Mouse (Mus musculus) midbrain, embryonic 10.5 days (tissue): Measurements from ENCODE around the gene Prkaca. TPM values are rescaled to one million over a fixed set of nuclear protein-coding genes. Genes with fewer than 3 reads are reported as not detected.

Experiments
- DNase-seq: peaks from one replicate; pipeline ENCODE4 v3.0.0-alpha.2; 2017; ENCODE audit warnings: low spot score
- H3K27ac ChIP-seq: fragments of 300-500 bp; sonication (generic); replicated peaks from 2 replicates; pipeline ENCODE4 v1.5.1; 2016; ENCODE audit warnings: mild to moderate bottlenecking
- H3K27me3 ChIP-seq: fragments of 300-500 bp; sonication (generic); 2 replicates; pipeline ENCODE4 v1.6.1; 2016; ENCODE audit warnings: low read depth, mild to moderate bottlenecking; ENCODE audit not compliant: poor library complexity, severe bottlenecking
- H3K36me3 ChIP-seq: fragments of 300-500 bp; sonication (generic); 2 replicates; pipeline ENCODE4 v1.6.1; 2016; ENCODE audit warnings: mild to moderate bottlenecking, moderate library complexity
- H3K4me1 ChIP-seq: fragments of 300-500 bp; sonication (generic); 2 replicates; pipeline ENCODE4 v1.6.1; 2016
- H3K4me3 ChIP-seq: fragments of 300-500 bp; sonication (generic); 2 replicates; pipeline ENCODE4 v1.5.1; 2016; ENCODE audit warnings: mild to moderate bottlenecking, moderate library complexity
- H3K9me3 ChIP-seq: fragments of 300-500 bp; sonication (generic); replicated peaks from 2 replicates; pipeline ENCODE4 v1.6.1; 2016; ENCODE audit warnings: mild to moderate bottlenecking
- WGBS: fragments of 180-500 bp; shearing (Covaris S2); methylation state at CpG from one replicate; pipeline ENCODE4 v1.1.7; 2016; 5-methylcytosine and 5-hydroxymethylcytosine counted together
- polyA plus RNA-seq: library from polyadenylated mRNA; unstranded; fragments of >200 nt; fragmentation: Nextera tagmentation; extraction: Ambion mirVana; gene quantifications from 2 replicates; pipeline ENCODE4 v1.2.1, GENCODE M21; 2016

Prkaca gene
- 169 and 178 TPM in 2 replicates for polyA plus RNA-seq

DNA sequence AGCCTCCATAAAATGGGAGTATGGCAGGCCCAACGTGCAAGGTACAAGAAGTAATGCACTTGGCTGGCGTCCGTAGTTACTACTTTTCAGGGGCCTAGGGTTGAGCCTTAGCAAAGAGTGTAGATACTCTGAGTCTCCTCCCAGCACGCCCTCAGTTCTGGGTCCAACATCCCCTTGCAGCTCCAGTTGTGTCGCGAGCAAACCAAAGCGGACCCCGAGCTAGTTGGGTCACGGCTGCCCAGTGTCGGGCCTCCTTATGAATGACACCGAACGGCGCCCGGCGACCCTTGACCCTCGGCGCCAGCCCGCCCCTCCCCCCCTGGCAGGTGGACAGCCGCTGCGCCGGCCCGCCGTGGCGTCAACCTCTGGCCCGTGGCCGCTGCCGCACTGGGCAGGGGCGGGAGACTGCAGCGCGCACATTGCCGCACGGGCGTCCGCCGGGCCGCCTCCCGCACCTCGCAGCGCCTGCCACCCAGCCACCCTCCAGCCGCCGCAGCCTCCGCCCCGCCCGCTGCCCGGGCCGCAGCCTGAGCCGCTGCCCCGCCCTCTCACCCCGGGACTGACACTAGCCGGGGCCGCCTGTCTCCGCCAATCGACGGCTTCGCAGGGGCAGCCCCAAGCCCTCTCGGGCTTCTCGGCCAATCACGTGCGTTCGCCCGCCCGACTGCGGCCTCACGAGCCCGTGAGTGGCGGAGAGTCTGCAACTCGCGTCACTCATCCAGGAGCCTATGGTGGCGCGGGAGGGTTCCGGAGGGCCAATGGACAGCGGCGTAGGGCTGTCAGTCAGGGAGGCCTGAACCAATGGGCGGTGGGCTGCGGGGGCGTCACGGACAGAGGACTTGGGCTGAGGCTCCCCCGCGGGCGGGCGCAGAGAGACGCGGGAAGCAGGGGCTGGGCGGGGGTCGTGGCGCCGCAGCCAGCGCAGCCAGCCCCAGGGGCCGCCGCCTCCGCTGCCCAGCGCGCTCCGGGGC lies at the start of gene Prkaca:
Prkaca (plus strand) TSS at position 844 of the 971 bp plus-strand sequence.
- Histone ChIP-seq H3K4me1 (peaks cover 39% of the 10 kb centered on the region), H3K36me3 (peaks cover 31% of the 10 kb centered on the region), H3K4me3 (peak within 1 kb of the TSS; percentile 89), H3K9me3 (no peaks in the 10 kb centered on the region), H3K27me3 (no peaks in the 10 kb centered on the region), H3K27ac (peak within 1 kb of the TSS; percentile 92)
- WGBS: under 1% methylated on average over 79 of the region's 94 CpGs
- peak; percentile 99 for DNase-seq

DNA sequence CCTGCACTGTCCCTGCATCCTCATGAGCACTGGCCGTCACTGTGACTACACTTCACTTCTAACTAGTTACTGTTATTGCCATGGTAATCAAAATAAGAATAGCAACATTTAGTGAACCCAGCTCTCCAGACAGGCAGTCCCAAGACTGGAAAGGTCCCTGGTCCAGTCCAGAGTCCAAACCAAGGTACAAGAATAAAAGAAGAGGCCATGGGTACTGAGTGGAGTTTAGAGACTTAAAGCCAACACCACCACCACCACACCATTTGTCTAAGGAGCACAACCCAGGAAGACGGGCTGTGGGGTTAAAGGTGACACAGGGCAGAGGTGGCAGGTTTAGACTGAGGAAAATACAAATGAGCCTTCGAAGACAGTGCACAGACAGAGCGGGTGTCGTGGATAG lies 48.2 kb upstream of the Prkaca start:
- Histone ChIP-seq H3K27ac (no peak overlapping the region), H3K4me1 (no peaks in the 10 kb centered on the region), H3K36me3 (peaks cover 87% of the 10 kb centered on the region), H3K4me3 (no peak overlapping the region), H3K27me3 (no peaks in the 10 kb centered on the region), H3K9me3 (no peaks in the 10 kb centered on the region)
- WGBS: 90% methylated on average over 5 of the region's 5 CpGs
- no peak for DNase-seq

DNA sequence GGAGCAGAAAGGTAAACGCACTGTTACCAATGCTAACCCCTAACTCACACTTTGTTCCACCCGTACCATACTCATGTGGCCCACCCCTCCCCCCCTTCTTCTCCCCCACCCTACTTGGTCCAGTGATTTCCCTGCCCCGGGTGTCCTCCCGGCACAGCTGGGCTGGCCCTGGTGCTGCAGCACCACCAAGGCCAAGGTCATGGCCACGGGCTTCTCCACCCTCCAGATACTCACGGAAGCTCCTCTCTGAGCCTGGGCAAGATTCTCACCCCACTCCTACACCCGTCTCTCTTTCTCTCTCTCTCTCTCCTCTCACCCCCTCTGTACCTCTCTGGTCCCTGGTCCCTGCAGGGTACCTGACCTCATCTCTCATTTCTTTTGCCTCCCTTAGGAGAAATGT lies 46.5 kb upstream of the Prkaca start:
- Histone ChIP-seq H3K4me3 (no peak overlapping the region), H3K36me3 (peaks cover 92% of the 10 kb centered on the region), H3K4me1 (no peaks in the 10 kb centered on the region), H3K27me3 (no peaks in the 10 kb centered on the region), H3K9me3 (no peaks in the 10 kb centered on the region), H3K27ac (no peak overlapping the region)
- DNase-seq: no peak
- 77% methylated on average over 7 of the region's 7 CpGs for WGBS

DNA sequence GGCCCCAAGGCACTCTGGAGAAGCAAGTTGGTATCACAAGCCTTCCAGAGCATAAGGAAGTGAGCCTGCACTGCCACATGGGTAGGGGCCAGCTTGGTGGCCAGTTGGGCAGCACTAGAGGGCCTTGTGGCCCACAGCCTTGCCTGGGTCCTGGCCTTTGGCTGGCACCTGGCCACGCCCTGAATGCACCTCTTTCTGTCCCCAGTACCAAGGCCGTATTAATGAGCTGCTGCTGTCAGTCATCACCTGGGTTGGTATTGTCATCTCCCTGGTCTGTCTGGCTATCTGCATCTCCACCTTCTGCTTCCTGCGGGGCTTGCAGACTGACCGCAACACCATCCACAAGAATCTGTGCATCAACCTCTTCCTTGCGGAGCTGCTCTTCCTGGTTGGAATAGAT lies 38.6 kb upstream of the Prkaca start:
- DNase-seq: no peak
- Histone ChIP-seq H3K36me3 (peaks cover 100% of the 10 kb centered on the region), H3K27me3 (no peaks in the 10 kb centered on the region), H3K9me3 (no peaks in the 10 kb centered on the region), H3K4me3 (no peak overlapping the region), H3K4me1 (no peaks in the 10 kb centered on the region), H3K27ac (no peak overlapping the region)
- 87% methylated on average over 5 of the region's 5 CpGs for WGBS

DNA sequence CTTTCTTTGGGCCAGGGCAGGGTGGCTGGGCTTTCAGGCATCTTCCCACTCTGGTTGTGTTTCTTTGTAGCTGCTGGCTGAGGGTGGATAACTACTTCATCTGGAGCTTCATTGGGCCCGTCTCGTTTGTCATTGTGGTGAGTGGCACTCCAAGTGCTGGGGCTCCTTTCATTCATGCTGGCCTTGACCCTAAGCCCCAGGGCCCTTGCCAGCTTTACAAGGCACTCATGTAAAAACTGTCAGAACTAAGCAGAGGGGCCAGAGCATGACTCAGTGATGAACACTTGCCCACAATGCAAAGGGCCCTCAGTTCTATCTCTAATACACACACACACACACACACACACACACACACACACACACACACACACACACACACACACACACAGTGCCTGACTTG lies 37.8 kb upstream of the Prkaca start:
- DNase-seq: no peak
- peaks cover 100% of the 10 kb centered on the region for H3K36me3 ChIP-seq
- WGBS: 91% methylated on average over 2 of the region's 2 CpGs

DNA sequence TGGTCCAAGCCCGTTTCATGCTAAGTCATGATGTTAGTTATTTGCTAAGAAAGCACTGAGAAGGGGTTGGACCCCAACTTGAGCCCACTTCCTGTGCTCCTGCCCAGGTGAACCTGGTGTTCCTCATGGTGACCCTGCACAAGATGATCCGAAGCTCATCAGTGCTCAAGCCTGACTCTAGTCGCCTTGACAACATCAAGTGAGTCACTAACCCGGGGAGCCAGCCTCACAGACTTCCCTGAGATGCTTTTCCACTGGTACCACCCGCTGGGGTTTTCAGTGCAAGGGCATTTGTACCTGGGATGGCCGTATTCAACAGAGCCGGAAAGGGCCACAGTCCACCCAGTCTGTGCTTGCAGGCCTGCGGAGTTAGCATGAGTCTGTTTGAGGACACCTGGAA lies 37.4 kb upstream of the Prkaca start:
- peaks cover 99% of the 10 kb centered on the region for H3K36me3 ChIP-seq
- no peaks in the 10 kb centered on the region for H3K9me3 ChIP-seq
- H3K4me1 ChIP-seq: no peaks in the 10 kb centered on the region
- no peak for DNase-seq
- no peaks in the 10 kb centered on the region for H3K27me3 ChIP-seq
- no peak overlapping the region for H3K27ac ChIP-seq
- no peak overlapping the region for H3K4me3 ChIP-seq
- WGBS: 91% methylated on average over 8 of the region's 8 CpGs

More for the DNA sequence above, 37.8 kb upstream of the Prkaca start:
- no peak overlapping the region for H3K4me3 ChIP-seq
- H3K27ac ChIP-seq: no peak overlapping the region
- H3K27me3 ChIP-seq: no peaks in the 10 kb centered on the region
- H3K9me3 ChIP-seq: no peaks in the 10 kb centered on the region
- H3K4me1 ChIP-seq: no peaks in the 10 kb centered on the region

DNA sequence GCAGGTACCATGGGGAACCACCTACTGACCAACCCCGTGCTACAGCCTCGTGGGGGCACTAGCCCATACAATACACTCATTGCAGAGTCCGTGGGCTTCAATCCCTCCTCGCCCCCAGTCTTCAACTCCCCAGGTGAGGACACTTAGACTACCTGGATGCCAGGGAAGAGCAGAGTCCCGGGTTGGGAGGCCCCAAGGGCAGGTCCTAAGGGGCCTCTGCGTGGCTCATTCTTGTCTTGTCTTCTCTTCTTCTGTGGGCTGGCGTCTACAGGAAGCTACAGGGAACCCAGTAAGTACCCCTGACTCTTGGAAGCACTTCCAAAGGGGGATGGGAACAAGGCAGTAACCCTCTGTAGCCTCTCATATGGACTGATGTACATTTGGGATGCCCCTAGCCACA lies 35.1 kb upstream of the Prkaca start:
- Histone ChIP-seq H3K4me1 (no peaks in the 10 kb centered on the region), H3K4me3 (no peak overlapping the region), H3K36me3 (peaks cover 77% of the 10 kb centered on the region), H3K27ac (no peak overlapping the region), H3K9me3 (no peaks in the 10 kb centered on the region), H3K27me3 (no peaks in the 10 kb centered on the region)
- 87% methylated on average over 7 of the region's 7 CpGs for WGBS
- DNase-seq: no peak

DNA sequence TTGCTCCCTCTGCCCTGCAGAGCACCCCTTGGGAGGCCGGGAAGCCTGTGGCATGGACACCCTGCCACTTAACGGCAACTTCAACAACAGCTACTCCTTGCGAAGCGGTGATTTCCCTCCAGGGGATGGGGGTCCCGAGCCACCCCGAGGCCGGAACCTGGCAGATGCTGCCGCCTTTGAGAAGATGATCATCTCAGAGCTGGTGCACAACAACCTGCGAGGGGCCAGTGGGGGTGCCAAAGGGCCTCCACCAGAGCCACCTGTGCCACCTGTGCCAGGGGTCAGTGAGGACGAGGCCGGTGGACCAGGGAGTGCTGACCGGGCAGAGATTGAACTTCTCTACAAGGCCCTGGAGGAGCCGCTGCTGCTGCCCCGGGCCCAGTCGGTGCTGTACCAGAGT lies 34.5 kb upstream of the Prkaca start:
- Histone ChIP-seq H3K36me3 (peaks cover 70% of the 10 kb centered on the region), H3K27ac (no peak overlapping the region), H3K27me3 (no peaks in the 10 kb centered on the region), H3K4me1 (no peaks in the 10 kb centered on the region), H3K9me3 (no peaks in the 10 kb centered on the region), H3K4me3 (no peak overlapping the region)
- no peak for DNase-seq
- 91% methylated on average over 15 of the region's 15 CpGs for WGBS

DNA sequence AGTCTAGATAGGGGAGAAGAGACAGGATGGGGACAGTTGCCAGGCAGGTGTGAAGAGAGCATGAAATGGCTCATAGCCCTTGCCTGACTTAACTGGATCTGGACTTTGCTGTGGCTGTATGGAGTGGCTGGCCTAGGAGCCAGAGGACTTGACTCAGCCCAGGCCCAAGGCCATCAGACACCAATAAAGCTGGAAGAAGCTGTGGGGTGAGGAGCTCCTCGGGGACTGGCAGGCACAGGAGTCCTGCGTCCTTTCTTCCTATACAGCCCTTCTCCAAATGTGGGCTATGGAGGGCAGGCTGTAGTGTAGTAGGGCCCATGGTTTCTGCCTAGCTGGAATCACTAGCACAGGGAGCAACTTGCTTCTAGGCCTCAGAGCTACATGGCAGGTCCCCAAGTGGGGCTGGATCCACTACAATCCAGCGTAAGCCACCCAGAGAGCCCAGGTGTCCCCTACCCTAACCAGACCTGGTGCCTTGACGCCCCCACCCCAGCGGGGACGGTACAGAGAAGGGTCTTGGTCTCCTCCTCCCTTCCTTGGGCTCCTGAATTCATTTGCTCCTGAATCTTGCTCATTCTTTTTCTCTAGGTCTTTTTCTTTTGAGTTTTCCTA lies 31.6 kb upstream of the Prkaca start:
- WGBS: 79% methylated on average over 6 of the region's 6 CpGs
- H3K9me3 ChIP-seq: no peaks in the 10 kb centered on the region
- H3K36me3 ChIP-seq: peaks cover 42% of the 10 kb centered on the region
- no peak for DNase-seq
- H3K27me3 ChIP-seq: no peaks in the 10 kb centered on the region
- H3K27ac ChIP-seq: no peak overlapping the region
- H3K4me1 ChIP-seq: no peaks in the 10 kb centered on the region
- H3K4me3 ChIP-seq: no peak overlapping the region

DNA sequence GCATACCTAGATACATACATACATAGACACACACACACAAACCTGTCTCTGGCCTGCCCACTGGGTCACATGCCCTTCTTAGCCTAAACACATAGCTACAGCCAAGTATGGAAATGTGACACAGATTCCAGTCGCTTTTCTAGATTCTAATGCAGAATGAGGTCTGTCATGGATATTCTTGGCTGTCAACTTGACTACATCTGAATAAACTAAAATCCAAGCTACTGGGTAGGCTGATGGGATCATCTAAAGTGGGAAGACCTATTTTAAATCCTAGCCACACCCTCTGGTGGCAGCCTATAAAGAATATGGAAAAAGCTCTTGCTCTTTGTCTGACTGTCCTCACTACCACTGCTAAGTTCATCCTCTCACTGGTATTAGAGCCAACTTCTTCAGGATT lies 30.3 kb upstream of the Prkaca start:
- no peaks in the 10 kb centered on the region for H3K9me3 ChIP-seq
- H3K27me3 ChIP-seq: no peaks in the 10 kb centered on the region
- no peak for DNase-seq
- WGBS: 80% methylated on average over 1 of the region's 1 CpGs
- no peak overlapping the region for H3K4me3 ChIP-seq
- peaks cover 29% of the 10 kb centered on the region for H3K36me3 ChIP-seq
- H3K4me1 ChIP-seq: no peaks in the 10 kb centered on the region
- no peak overlapping the region for H3K27ac ChIP-seq

DNA sequence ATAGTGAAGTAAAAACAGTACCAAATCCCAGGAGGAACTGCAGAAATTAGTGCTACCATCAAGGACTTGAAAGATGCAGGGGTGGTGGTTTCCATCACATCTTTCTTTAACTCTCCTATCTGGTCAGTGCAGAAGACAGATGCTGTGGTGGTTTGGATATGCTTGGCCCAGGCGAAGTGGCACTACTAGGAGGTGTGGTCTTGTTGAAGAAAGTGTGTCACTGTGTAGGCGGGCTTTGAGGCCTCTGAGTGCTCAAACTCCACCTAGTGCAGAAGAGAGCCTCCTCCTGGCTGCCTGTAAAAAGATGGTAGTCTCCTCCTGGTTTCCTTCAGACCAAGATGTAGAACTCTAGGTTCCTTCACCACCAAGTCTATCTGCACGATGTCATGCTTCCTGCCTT lies 27.3 kb upstream of the Prkaca start:
- Histone ChIP-seq H3K27ac (no peak overlapping the region), H3K4me3 (no peak overlapping the region), H3K36me3 (no peaks in the 10 kb centered on the region), H3K9me3 (no peaks in the 10 kb centered on the region), H3K27me3 (no peaks in the 10 kb centered on the region), H3K4me1 (no peaks in the 10 kb centered on the region)
- DNase-seq: no peak
- WGBS: 71% methylated on average over 3 of the region's 3 CpGs

DNA sequence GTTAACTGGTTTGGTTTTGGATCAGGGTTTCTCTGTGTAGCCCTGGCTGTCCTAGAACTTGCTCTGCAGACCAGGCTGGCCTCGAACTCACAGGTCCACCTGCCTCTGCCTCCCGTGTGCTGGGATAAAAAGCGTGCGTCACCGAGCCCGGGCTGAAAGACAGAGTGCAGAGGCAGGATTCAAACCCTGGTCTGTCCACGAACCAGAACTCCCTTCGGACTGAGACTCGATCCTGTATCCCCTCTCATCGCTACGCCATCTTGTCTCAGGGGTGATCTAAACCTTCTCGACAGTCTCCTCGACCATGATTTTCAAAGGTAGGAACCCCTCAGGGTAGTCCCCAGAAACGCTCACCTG lies 18.1 kb upstream of the Prkaca start:
- Histone ChIP-seq H3K36me3 (peaks cover 15% of the 10 kb centered on the region), H3K27ac (peak overlapping the region; percentile 78)
- WGBS: 2% methylated on average over 14 of the region's 14 CpGs

More for the DNA sequence above, 18.1 kb upstream of the Prkaca start:
- H3K27me3 ChIP-seq: no peaks in the 10 kb centered on the region
- no peak for DNase-seq
- H3K9me3 ChIP-seq: no peaks in the 10 kb centered on the region
- peaks cover 21% of the 10 kb centered on the region for H3K4me1 ChIP-seq
- peak overlapping the region; percentile 81 for H3K4me3 ChIP-seq
